Mouse (Mus musculus): ENCODE results near the gene Iqgap3.

- TF ChIP-seq GATA1 (IDR thresholded peaks at IDR 0.05; ENCODE audit: borderline replicate concordance, low read length) (no peak), FLI1 (IDR thresholded peaks at IDR 0.05; ENCODE audit: low read length) (no peak)
Observed at GRCm38 (mm10) chr3:88164263-88164662, 82.5 kb downstream of the Iqgap3 start.
